Mouse (Mus musculus) kidney, postnatal 10 days (tissue): ENCODE results near the gene Clnk.
"Not testable (repeated sequence)": the region's sequence is repeated elsewhere in the genome, so short reads cannot be mapped to it uniquely, and the experiment has no call there.

Source experiments
- DNase-seq: peaks from one replicate; pipeline ENCODE4 v3.0.0; 2021; ENCODE audit warnings: mixed read lengths

The Clnk gene

GRCm38 (mm10) chr5:38876622-38877021 is at the start of gene Clnk:
TSS of gene Clnk (minus strand) at chr5:38876812.
- no peak for DNase-seq

GRCm38 (mm10) chr5:38905271-38905670 is 28.7 kb upstream of the Clnk start:
- no peak for DNase-seq

GRCm38 (mm10) chr5:38904528-38905044 is 28.0 kb upstream of the Clnk start:
- DNase-seq: no peak

- DNase-seq: no peak
These were observed 26.3 kb upstream of the Clnk start for GRCm38 (mm10) chr5:38902889-38903288.

- DNase-seq: peak; percentile 68
These were observed 22.4 kb upstream of the Clnk start for GRCm38 (mm10) chr5:38899051-38899450.

- DNase-seq: no peak
These were observed 12.0 kb upstream of the Clnk start for GRCm38 (mm10) chr5:38888646-38889045.

- no peak for DNase-seq
These were observed 10.1 kb upstream of the Clnk start for GRCm38 (mm10) chr5:38886623-38887275.

- DNase-seq: not testable (repeated sequence)
These were observed 6.0 kb upstream of the Clnk start for GRCm38 (mm10) chr5:38882635-38883034.

- DNase-seq: peak; percentile 16
These were observed 5.4 kb upstream of the Clnk start for GRCm38 (mm10) chr5:38881728-38882620.

- DNase-seq: no peak
These were observed 4.8 kb upstream of the Clnk start for GRCm38 (mm10) chr5:38881416-38881727.

- peak; percentile 25 for DNase-seq
These were observed 3.5 kb upstream of the Clnk start for GRCm38 (mm10) chr5:38879989-38880706.

- DNase-seq: no peak
These were observed 1.2 kb downstream of the Clnk start for GRCm38 (mm10) chr5:38875403-38875802.

GRCm38 (mm10) chr5:38874931-38875330 is 1.7 kb downstream of the Clnk start:
- DNase-seq: no peak

GRCm38 (mm10) chr5:38872906-38873305 is 3.7 kb downstream of the Clnk start:
- DNase-seq: no peak

- DNase-seq: no peak
These were observed 5.0 kb downstream of the Clnk start for GRCm38 (mm10) chr5:38871591-38871990.

- no peak for DNase-seq
These were observed 6.1 kb downstream of the Clnk start for GRCm38 (mm10) chr5:38870485-38870884.

- no peak for DNase-seq
These were observed 6.6 kb downstream of the Clnk start for GRCm38 (mm10) chr5:38869976-38870375.

GRCm38 (mm10) chr5:38864624-38865023 is 12.0 kb downstream of the Clnk start:
- no peak for DNase-seq

- no peak for DNase-seq
These were observed 13.6 kb downstream of the Clnk start for GRCm38 (mm10) chr5:38863029-38863428.

GRCm38 (mm10) chr5:38862288-38862985 is 14.2 kb downstream of the Clnk start:
- DNase-seq: no peak

GRCm38 (mm10) chr5:38858015-38858721 is 18.4 kb downstream of the Clnk start:
- no peak for DNase-seq

- DNase-seq: no peak
These were observed 19.0 kb downstream of the Clnk start for GRCm38 (mm10) chr5:38857591-38857990.
